Mouse (Mus musculus) right cerebral cortex, postnatal 36 days (tissue): ENCODE results near the gene Cfb.
"Not testable (repeated sequence)": the region's sequence is repeated elsewhere in the genome, so short reads cannot be mapped to it uniquely, and the experiment has no call there.

Experiments used
- DNase-seq, 2 experiments: peaks; one replicate each; pipeline ENCODE4 v3.0.0; 2022; ENCODE audit warnings: low spot score in 2 of 2, mixed read lengths in 1 of 2

Gene Cfb

GRCm38 (mm10) chr17:34836856-34837221, 25.5 kb downstream of the Cfb start, which contains the start of the genes Stk19 and Dxo:
Gene Stk19, minus strand, starts transcription at chr17:34836945.
Gene Dxo, plus strand, starts transcription at chr17:34837019.
- peak; percentile 97 to 98 for DNase-seq

- no peak for DNase-seq
These were observed 26.0 kb downstream of the Cfb start for GRCm38 (mm10) chr17:34836155-34836855.

- not testable (repeated sequence) for DNase-seq
These were observed 31.5 kb downstream of the Cfb start for GRCm38 (mm10) chr17:34830776-34831175.

GRCm38 (mm10) chr17:34814818-34815370, 47.4 kb downstream of the Cfb start:
- no peak for DNase-seq

GRCm38 (mm10) chr17:34813747-34814146, 48.6 kb downstream of the Cfb start:
- not testable (repeated sequence) for DNase-seq

GRCm38 (mm10) chr17:34811275-34811674, 51.0 kb downstream of the Cfb start:
- no peak for DNase-seq

GRCm38 (mm10) chr17:34810811-34811210, 51.5 kb downstream of the Cfb start:
- DNase-seq, result not testable (repeated sequence)

GRCm38 (mm10) chr17:34810411-34810810, 51.9 kb downstream of the Cfb start:
- not testable (repeated sequence) for DNase-seq

GRCm38 (mm10) chr17:34808599-34809205, 53.6 kb downstream of the Cfb start:
- no peak for DNase-seq

GRCm38 (mm10) chr17:34807176-34807575, 55.1 kb downstream of the Cfb start:
- DNase-seq, result no peak
